Mouse (Mus musculus): ENCODE measurements around the gene Il1a.

DNA sequence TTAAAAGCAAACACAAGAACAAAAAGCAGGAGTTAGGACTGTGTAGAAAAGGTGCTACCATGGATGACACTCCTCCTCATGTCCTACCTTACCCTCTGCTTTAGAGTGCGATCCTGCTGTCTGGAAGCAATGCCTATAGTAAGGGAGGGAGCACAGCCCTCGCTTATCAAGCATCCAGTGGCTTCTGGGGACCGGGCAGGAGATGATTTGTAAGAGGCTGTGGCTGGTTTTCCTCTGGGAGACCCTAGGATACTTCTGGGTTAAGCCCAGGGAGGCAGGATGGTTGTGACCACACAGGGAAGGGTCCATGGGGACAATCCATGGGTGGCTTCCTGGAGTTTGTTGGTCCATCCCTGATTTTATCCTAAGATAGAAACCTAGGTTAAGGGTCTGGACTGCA, 49.1 kb downstream of the Il1a start:
- TF ChIP-seq CTCF (IDR thresholded peaks at IDR 0.05; ENCODE audit: low read depth): no peak
- no peak for TF ChIP-seq EP300 (IDR thresholded peaks at IDR 0.05; ENCODE audit: low read depth)

Measured in liver, postnatal 0 days (tissue).